Mouse (Mus musculus) G1E (cell line): ENCODE results near the gene Erich4. TPM values are rescaled to one million over a fixed set of nuclear protein-coding genes. Genes with fewer than 3 reads are reported as not detected.

ENCODE experiments used
- ATAC-seq: 2 replicates; pipeline ENCODE4 v1.8.0; 2016; ENCODE audit warnings: mild to moderate bottlenecking; ENCODE audit not compliant: insufficient number of reproducible peaks, poor library complexity, low FRiP score, severe bottlenecking; ENCODE audit errors: extremely low read depth
- DNase-seq: peaks from one replicate; pipeline ENCODE4 v3.0.0; 2012; ENCODE audit warnings: low spot score
- H3K27me3 ChIP-seq: 2 replicates; pipeline ENCODE4 v1.6.1; 2012; ENCODE audit warnings: mild to moderate bottlenecking, low read length, inconsistent platforms; ENCODE audit not compliant: insufficient read depth
- H3K36me3 ChIP-seq: replicated peaks from 2 replicates; pipeline ENCODE3; 2012; ENCODE audit warnings: mild to moderate bottlenecking, inconsistent platforms
- H3K4me1 ChIP-seq: 2 replicates; pipeline ENCODE4 v1.6.1; 2012; ENCODE audit warnings: low read depth, low read length, inconsistent platforms, mixed read lengths; ENCODE audit not compliant: insufficient read depth
- H3K4me3 ChIP-seq: 2 replicates; pipeline ENCODE4 v1.5.1; 2012; ENCODE audit warnings: low read depth, mild to moderate bottlenecking, inconsistent platforms, low read length, moderate library complexity, mixed read lengths
- H3K9me3 ChIP-seq: replicated peaks from 2 replicates; pipeline ENCODE4 v1.6.1; 2012; ENCODE audit warnings: inconsistent platforms
- CTCF ChIP-seq: IDR thresholded peaks from 2 replicates; pipeline ENCODE4 v1.5.1; 2012; ENCODE audit warnings: low read depth, low read length, inconsistent platforms, mixed read lengths
- GATA1 ChIP-seq: IDR thresholded peaks from 2 replicates; pipeline ENCODE4 v1.6.1; 2012; ENCODE audit warnings: borderline replicate concordance, low read length, inconsistent platforms, mixed read lengths
- GATA2 ChIP-seq: IDR thresholded peaks from 2 replicates; pipeline ENCODE4 v1.6.1; 2012; ENCODE audit warnings: low read depth, low read length, inconsistent platforms, borderline replicate concordance
- POLR2AphosphoS5 ChIP-seq: IDR thresholded peaks from 2 replicates; pipeline ENCODE4 v1.6.1; 2012; ENCODE audit warnings: low read depth, low read length, inconsistent platforms; ENCODE audit not compliant: insufficient replicate concordance
- TAL1 ChIP-seq: conservative IDR thresholded peaks from 2 replicates; pipeline ENCODE4 v1.6.1; 2012; ENCODE audit warnings: low read depth, low read length, inconsistent platforms, mixed read lengths
- polyA plus RNA-seq: library from polyadenylated mRNA; stranded (reverse); fragments of >175 nt; gene quantifications from 2 replicates; pipeline ENCODE4 v1.2.3, GENCODE M21; 2012
- total RNA-seq, 2 experiments: library from RNA; stranded (forward) in 1 of 2; stranded (reverse) in 1 of 2; fragments of 200-1000 nt in 1 of 2; fragments of >200 nt in 1 of 2; fragmentation: Nextera tagmentation in 1 of 2; gene quantifications; 2 replicates each; pipeline ENCODE4 v1.2.3; 2014 to 2017

Erich4 gene
- total and polyA plus RNA-seq, 3 experiments: not detected

- H3K4me3 ChIP-seq: no peak overlapping the region
- peaks cover 2% of the 10 kb centered on the region; the same call in 1 of the 2 replicates for H3K27me3 ChIP-seq
- no peak for ATAC-seq
- H3K36me3 ChIP-seq: peaks cover 74% of the 10 kb centered on the region
- TF ChIP-seq CTCF (no peak), GATA2 (no peak), POLR2AphosphoS5 (no peak), TAL1 (no peak), GATA1 (no peak)
- no peaks in the 10 kb centered on the region; the same call in 1 of the 2 replicates for H3K4me1 ChIP-seq
- no peak for DNase-seq
- no peaks in the 10 kb centered on the region for H3K9me3 ChIP-seq
These were observed 20.7 kb upstream of the Erich4 start for GRCm38 (mm10) chr7:25636373-25636772.

GRCm38 (mm10) chr7:25632679-25633078, 17.0 kb upstream of the Erich4 start:
- DNase-seq (no peak), ATAC-seq (no peak)
- peaks cover 2% of the 10 kb centered on the region; the same call in 1 of the 2 replicates for H3K27me3 ChIP-seq
- no peak overlapping the region for H3K4me3 ChIP-seq
- H3K36me3 ChIP-seq: peaks cover 77% of the 10 kb centered on the region
- TF ChIP-seq GATA2 (no peak), POLR2AphosphoS5 (no peak), TAL1 (no peak), CTCF (no peak), GATA1 (no peak)
- no peaks in the 10 kb centered on the region for H3K9me3 ChIP-seq
- peaks cover 12% of the 10 kb centered on the region for H3K4me1 ChIP-seq

- Histone ChIP-seq H3K36me3 (peaks cover 78% of the 10 kb centered on the region), H3K4me3 (peak overlapping the region; percentile 70; the same call in 1 of the 2 replicates)
- TF ChIP-seq CTCF: no peak
- TF ChIP-seq TAL1: no peak
- TF ChIP-seq GATA2: no peak
- TF ChIP-seq POLR2AphosphoS5: no peak
- no peak for TF ChIP-seq GATA1
These were observed 12.6 kb upstream of the Erich4 start for GRCm38 (mm10) chr7:25628323-25628620.

GRCm38 (mm10) chr7:25627431-25628322, 12.0 kb upstream of the Erich4 start:
- Histone ChIP-seq H3K4me1 (peaks cover 42% of the 10 kb centered on the region), H3K9me3 (no peaks in the 10 kb centered on the region), H3K27me3 (no peaks in the 10 kb centered on the region), H3K36me3 (peaks cover 78% of the 10 kb centered on the region), H3K4me3 (peak overlapping the region; percentile 70)
- DNase-seq (peak; percentile 93), ATAC-seq (no peak; the same call in 1 of the 2 replicates)
- no peak for TF ChIP-seq POLR2AphosphoS5
- TF ChIP-seq GATA1: no peak
- TF ChIP-seq TAL1: no peak
- TF ChIP-seq GATA2: no peak

More at GRCm38 (mm10) chr7:25628323-25628620, 12.6 kb upstream of the Erich4 start:
- Histone ChIP-seq H3K9me3 (no peaks in the 10 kb centered on the region), H3K27me3 (no peaks in the 10 kb centered on the region), H3K4me1 (peaks cover 42% of the 10 kb centered on the region)
- DNase-seq (no peak), ATAC-seq (no peak)

DNA sequence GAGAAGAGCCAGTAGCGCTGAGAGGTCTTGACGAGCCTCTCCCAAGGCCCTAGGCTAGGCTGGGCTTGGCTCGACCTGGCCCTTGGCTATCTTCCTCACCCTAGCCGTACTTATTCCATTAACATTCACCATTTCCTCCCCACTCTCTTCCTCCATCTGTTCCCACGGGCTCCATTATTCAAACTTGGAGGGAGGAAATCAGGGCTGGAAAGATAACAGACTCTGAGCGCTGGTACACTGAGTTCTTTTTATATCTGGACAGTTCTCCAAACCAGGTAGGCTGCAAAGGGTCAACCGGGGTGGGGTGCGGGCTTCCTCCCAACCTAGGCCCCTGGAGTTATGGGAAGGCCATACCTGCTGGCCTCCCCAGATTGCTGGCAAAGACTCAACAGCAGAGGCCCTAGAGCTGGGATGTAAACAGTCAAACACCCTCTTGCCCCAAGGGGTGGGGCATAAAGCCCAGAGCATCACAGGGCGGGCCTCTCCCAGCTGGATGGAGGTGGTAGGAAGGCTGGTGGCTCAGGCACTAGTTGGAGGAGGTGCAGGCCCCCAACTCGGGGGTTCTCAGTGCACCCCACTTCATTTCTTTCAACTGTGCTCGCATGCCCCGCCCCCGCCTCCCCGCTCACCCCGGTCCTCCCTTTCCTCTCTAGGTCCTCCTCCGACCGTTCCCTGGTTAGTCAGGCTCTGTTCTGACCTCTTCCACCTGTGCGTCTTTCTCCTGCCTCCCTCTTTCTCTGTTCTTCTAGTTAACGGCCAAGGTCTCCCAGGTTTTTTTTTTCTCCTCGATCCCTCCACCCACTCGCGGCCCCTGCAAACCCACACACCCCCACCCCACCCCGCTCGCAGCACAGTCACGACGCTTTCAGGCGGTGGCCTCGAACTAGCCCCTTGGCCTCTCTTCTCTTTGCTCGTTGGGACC, 11.1 kb upstream of the Erich4 start, which contains the start of gene B3gnt8:
B3gnt8 (plus strand) TSS at position 146 of the 922 bp plus-strand sequence.
- no peaks in the 10 kb centered on the region for H3K9me3 ChIP-seq
- peak; percentile 57 for DNase-seq

More for the DNA sequence above, 11.1 kb upstream of the Erich4 start, which contains the start of gene B3gnt8:
- Histone ChIP-seq H3K4me1 (peaks cover 42% of the 10 kb centered on the region), H3K36me3 (peaks cover 79% of the 10 kb centered on the region), H3K27me3 (no peaks in the 10 kb centered on the region), H3K4me3 (peak within 1 kb of the TSS; percentile 70)
- no peak for TF ChIP-seq TAL1
- TF ChIP-seq GATA1: no peak
- TF ChIP-seq GATA2: no peak
- ATAC-seq: no peak
